24 mouse cellular contexts compared by ENCODE assay signal in genomic region chr9:108069007-108069406, GRCm38 (mm10). TPM values are rescaled to one million over a fixed set of nuclear protein-coding genes. Genes with fewer than 3 reads are reported as not detected.
"Had no signal": no experiment of that assay in that cellular context is flagged by ENCODE, and none has a peak within 500 bp of the region (broad histone marks: within the 10 kb centered on the region; RNA-seq: fewer than 3 reads in every experiment).

No protein-coding gene starts in this region.

- H3K9ac ChIP-seq: embryonic facial prominence, embryonic 12.5 days; embryonic facial prominence, embryonic 13.5 days; embryonic facial prominence, embryonic 15.5 days; forebrain, embryonic 12.5 days; forebrain, embryonic 13.5 days; forebrain, embryonic 15.5 days; forebrain, postnatal 0 days had no signal

- ATAC-seq: forebrain, embryonic 15.5 days; forebrain, embryonic 16.5 days; forebrain, postnatal 0 days had no signal

- H3K4me2 ChIP-seq: embryonic facial prominence, embryonic 12.5 days; embryonic facial prominence, embryonic 13.5 days; embryonic facial prominence, embryonic 15.5 days; forebrain, embryonic 12.5 days; forebrain, embryonic 13.5 days; forebrain, embryonic 15.5 days had no signal

- H3K4me3 ChIP-seq: embryonic facial prominence, embryonic 10.5 days; embryonic facial prominence, embryonic 12.5 days; embryonic facial prominence, embryonic 13.5 days; embryonic facial prominence, embryonic 15.5 days; erythroblast, embryonic 14.5 days; forebrain, embryonic 10.5 days; forebrain, embryonic 12.5 days; forebrain, embryonic 13.5 days; forebrain, embryonic 15.5 days; gastrocnemius, adult 2 months; heart, adult 2 months had no signal

- H3K4me1 ChIP-seq: embryonic facial prominence, embryonic 12.5 days; embryonic facial prominence, embryonic 15.5 days; forebrain, embryonic 12.5 days; forebrain, embryonic 13.5 days; forebrain, embryonic 15.5 days had no signal

- DNase-seq: cerebellum, adult 9-10 months; cerebellum, postnatal 10 days; cerebellum, postnatal 14 days; embryo, embryonic 11 days; forebrain, postnatal 0 days; gastrocnemius, adult 2 months; gastrocnemius, postnatal 10 days; gastrocnemius, postnatal 14 days; gastrocnemius, postnatal 25 days; gastrocnemius, postnatal 36 days; heart, adult 11 months; heart, adult 18-20 months; heart, adult 2 months had no signal

- H3K27ac ChIP-seq: embryonic facial prominence, embryonic 10.5 days; embryonic facial prominence, embryonic 12.5 days; embryonic facial prominence, embryonic 13.5 days; embryonic facial prominence, embryonic 15.5 days; forebrain, embryonic 10.5 days; forebrain, embryonic 12.5 days; forebrain, embryonic 13.5 days; forebrain, embryonic 15.5 days; gastrocnemius, adult 2 months; heart, adult 2 months had no signal

- H3K9me3 ChIP-seq: embryonic facial prominence, embryonic 10.5 days; embryonic facial prominence, embryonic 12.5 days; embryonic facial prominence, embryonic 13.5 days; embryonic facial prominence, embryonic 15.5 days; forebrain, embryonic 10.5 days; forebrain, embryonic 12.5 days; forebrain, embryonic 13.5 days; forebrain, embryonic 15.5 days had no signal

- H3K27me3 ChIP-seq: embryonic facial prominence, embryonic 12.5 days; embryonic facial prominence, embryonic 13.5 days; embryonic facial prominence, embryonic 15.5 days; forebrain, embryonic 12.5 days; forebrain, embryonic 13.5 days; forebrain, embryonic 15.5 days had no signal

RNA-seq across cellular contexts. Expression of gene Mst1, which starts 11.2 kb away (rescaled TPM):
- polyA plus RNA-seq: forebrain, embryonic 13.5 days; forebrain, embryonic 14.5 days; forebrain, embryonic 15.5 days; forebrain, embryonic 16.5 days; forebrain, postnatal 0 days had no signal
